Mouse (Mus musculus) cerebellum, postnatal 14 days (tissue): ENCODE data around the gene Zfp385a.

ENCODE experiments used
- DNase-seq, 2 experiments: peaks; one replicate each; pipeline ENCODE4 v3.0.0; 2021; ENCODE audit warnings: mixed read lengths in 2 of 2

Zfp385a gene

DNA sequence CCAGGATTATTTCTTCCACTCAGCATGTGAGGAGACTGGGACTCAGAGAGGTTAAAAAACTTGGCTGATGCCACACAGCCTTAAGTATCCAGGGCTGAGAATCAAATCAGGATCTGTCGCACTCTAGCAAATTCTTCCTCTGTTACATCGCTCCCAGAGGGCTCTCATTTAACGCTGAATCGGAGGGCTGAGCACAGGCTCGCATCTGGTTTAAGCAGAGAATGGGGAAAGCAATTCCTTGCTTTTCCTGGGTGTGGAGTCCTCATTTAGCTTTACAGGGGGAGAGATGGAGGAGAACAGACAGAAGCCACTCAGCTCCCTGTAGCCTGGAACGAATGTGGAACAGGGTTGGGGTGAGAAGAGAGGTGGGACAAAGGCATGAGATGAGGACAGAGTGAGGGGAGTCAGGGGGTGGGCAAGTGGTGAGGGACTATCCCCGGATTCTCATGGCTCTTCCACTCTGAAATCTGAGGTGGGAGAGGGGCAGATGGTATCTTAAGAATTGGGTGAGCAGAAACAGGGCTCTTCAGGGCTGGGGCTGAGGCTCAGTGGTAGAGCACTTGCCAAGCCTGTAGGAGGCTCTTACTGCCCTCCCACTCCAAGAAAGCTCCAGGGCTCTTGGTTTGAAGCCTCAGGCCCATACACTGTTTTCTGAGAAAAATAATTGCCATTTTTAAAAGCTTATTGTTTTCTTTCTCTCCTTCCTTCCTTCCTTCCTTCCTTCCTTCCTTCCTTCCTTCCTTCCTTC, 4.2 kb downstream of the Zfp385a start:
- DNase-seq: no peak

GRCm38 (mm10) chr15:103335040-103335439, 4.9 kb downstream of the Zfp385a start:
- no peak for DNase-seq

GRCm38 (mm10) chr15:103334194-103334593, 5.7 kb downstream of the Zfp385a start:
- no peak for DNase-seq

- no peak for DNase-seq
These were observed 6.2 kb downstream of the Zfp385a start for GRCm38 (mm10) chr15:103333738-103334137.

DNA sequence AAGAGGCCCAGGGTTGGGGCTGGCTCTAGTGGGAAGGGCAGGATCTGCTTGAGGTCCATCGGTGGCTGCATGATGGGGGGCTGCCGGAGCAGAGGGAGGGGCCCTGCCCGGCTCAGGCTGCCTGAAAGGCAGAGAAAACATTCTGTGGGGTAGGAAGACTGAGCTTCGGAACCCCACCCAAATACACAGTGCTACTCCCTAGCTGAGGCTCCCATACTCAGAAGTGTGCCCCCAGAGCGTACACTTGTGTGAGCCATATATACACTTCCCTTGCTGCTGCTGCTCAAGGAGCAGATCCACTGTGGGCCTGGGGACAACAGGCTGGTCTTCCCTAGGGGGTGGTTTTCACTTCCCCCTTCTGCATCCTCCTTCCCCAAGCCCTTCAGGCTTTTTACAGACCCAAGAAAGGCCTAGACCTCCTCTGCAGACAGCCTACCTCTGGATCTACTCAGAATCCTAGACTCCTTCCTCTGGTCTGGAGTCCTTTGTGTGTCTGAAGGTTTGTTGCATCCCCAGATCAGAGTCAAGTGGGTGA, 6.7 kb downstream of the Zfp385a start:
- DNase-seq: no peak

DNA sequence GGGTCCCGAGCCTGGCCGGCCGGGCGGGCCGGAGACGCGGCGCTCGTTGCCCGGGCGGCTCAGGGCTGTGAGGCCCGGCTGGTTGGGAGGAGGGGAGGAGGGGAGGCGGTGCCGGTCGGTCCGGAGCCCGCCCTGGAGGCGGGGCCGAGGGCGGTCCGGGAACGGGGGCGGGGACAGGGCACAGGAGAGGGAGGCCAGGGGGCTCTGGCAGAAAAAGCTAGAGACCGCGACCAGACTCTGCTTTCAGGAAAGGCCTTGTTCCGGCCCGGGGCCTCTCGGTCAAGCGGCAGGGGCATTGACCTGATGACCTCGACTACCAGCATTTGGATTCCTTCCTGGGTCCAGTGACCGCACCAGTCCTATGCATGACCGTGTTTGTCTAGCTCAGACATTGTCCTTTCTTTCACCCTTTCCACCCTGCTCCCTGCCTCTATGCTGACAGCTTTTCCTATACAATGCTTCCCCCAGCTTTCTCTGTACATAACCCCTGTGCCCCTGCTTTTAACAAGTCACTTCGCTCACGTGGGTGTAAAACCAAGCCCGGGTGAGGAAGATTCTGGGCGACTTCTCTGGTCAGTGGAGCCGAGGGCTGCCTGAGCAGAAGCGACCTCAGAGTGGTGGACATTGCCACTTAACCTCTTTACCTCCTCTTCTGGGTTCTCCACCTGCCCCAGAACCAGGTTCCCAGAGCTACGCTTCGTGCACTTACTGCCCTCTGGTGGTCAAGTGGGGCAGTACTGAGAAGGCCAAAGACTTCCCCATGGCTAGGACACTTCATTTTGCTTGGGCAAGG, 16.2 kb downstream of the Zfp385a start:
- DNase-seq: peak; percentile 93 to 95

- peak; percentile 81 to 85 for DNase-seq
These were observed 16.8 kb downstream of the Zfp385a start for GRCm38 (mm10) chr15:103323070-103323454.

DNA sequence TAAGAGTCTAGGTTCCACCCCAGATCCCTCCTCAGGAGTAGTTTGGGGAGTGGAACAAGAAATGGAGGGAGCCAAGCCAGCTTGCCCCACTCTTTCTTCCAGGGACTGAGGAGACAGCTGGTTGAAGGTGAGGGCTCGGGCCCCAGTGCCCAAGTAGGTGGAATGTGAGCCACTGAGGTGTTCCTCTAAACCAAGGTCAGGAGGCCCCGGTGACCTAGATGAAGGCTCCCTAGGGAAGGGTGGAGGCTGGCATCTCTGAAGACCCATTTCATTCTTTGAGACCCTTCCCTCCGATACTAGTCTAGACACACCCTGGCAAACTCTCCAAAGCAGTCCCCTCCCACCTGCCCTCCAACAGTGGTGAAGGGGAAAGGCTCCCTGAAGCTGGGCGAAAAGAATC, 17.5 kb downstream of the Zfp385a start:
- no peak for DNase-seq

GRCm38 (mm10) chr15:103321076-103321475, 18.8 kb downstream of the Zfp385a start:
- DNase-seq: peak; percentile 59 to 77

- DNase-seq: no peak
These were observed 21.6 kb downstream of the Zfp385a start for GRCm38 (mm10) chr15:103318201-103318816.

DNA sequence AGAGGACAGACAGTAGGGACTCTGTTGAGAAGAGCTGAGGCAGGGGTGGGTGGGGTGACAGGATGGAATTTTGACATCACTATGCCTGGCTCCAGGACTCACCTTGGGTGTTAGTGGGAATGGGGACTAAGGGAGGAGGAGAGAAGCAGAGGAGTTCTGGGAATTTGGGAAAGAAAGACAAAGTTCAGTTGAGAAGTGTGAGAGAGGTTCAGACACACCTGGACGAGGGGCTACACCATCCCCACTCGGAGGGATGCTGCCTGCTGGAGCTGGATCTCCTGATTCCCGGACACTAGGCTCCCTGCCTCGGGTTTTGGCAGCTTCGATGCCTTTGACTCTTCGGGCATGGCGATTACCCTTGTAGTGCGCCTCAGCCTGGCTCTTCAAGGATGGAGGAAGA, 22.2 kb downstream of the Zfp385a start:
- DNase-seq: no peak

DNA sequence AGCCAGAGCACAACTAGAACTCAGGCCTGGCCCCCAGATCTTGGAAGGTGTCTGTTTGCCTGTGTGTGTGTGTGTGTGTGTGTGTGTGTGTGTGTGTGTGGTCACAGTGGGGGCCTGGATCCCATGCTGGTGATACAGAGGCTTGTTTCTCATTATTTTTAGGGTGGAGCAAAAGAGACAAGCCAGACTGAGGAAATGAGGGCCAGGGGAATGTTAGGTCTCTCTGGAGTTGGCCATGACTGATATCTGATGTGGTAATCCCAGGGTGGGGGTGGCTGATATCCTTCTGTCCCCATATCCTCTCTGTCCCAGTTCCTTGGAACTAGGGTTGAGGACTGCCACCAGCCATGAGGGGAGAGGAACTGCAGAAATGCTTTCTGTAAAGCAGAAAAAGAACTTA, 22.8 kb downstream of the Zfp385a start:
- no peak for DNase-seq

DNA sequence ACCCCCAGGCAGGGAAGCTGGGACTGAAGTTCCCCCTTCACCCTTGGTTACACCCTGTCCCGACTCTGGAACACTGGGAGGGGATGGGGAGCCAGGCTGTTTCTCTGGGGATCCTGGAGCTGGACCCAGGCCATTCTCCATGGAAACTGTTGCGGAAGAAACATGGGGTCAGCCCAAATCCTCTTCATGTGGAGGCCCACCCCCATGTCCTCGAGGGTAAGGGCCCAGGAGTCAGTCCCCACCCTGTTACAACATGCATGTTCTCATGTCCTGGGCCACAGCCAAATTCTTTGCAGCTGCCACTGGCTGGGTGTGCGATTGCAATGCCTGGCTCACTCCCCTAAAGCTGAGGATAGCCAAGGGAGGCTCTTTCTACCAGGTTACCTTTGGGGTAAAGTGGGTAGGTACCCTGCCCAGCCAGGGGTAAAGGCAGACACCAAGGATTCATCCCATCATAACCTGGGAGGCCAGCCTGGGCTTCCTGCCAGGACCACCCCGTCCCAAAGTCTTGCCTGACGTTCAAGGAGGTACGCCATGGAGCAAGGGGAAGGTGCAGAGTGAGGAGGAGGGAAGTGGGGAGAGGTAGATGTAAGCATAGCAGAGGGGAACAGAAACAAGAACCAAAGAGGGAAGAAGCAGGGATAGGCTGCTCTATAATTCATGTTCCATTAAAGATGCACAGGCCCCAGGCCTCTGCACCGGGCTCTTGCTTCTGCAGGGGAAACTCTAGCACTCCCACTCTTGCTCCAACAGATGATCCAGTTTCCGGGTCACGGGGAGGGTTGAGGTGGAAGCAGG, 23.7 kb downstream of the Zfp385a start:
- DNase-seq: peak in 1 of 2 experiments; percentile 52

DNA sequence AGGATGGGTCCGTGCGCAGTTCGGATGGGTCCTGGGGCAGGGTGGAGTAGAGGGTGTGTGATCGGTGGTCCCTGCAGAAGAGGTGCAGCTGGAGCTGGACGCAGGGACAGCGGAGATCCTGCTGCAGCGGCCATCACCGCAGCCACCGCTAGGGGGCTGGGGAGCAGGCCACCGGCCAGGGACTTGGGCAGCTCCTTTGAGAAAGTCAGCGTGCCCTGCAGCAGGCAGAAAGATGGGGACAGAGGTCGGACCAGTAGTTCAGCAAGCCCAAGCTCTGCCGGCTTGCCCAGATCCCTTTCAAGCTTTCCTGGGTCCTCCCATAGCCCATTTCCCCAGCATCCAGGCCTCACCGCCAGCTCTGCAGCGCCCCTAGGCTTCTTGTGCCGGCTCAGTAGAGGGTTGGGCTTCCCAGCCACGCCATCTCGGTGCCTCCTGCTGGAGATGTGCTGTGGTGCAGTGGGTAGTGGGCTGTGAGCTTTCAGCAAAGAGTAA, 24.8 kb downstream of the Zfp385a start:
- peak; percentile 85 to 89 for DNase-seq

GRCm38 (mm10) chr15:103314181-103314580, 25.7 kb downstream of the Zfp385a start:
- no peak for DNase-seq

GRCm38 (mm10) chr15:103313495-103314095, 26.3 kb downstream of the Zfp385a start:
- DNase-seq: peak; percentile 75 to 77

GRCm38 (mm10) chr15:103310365-103310910, 29.5 kb downstream of the Zfp385a start, which contains the start of gene Gpr84:
Gpr84 (minus strand) TSS chr15:103310612.
- no peak for DNase-seq

- DNase-seq: peak in 1 of 2 experiments; percentile 15
These were observed 30.9 kb downstream of the Zfp385a start for GRCm38 (mm10) chr15:103308876-103309580.

DNA sequence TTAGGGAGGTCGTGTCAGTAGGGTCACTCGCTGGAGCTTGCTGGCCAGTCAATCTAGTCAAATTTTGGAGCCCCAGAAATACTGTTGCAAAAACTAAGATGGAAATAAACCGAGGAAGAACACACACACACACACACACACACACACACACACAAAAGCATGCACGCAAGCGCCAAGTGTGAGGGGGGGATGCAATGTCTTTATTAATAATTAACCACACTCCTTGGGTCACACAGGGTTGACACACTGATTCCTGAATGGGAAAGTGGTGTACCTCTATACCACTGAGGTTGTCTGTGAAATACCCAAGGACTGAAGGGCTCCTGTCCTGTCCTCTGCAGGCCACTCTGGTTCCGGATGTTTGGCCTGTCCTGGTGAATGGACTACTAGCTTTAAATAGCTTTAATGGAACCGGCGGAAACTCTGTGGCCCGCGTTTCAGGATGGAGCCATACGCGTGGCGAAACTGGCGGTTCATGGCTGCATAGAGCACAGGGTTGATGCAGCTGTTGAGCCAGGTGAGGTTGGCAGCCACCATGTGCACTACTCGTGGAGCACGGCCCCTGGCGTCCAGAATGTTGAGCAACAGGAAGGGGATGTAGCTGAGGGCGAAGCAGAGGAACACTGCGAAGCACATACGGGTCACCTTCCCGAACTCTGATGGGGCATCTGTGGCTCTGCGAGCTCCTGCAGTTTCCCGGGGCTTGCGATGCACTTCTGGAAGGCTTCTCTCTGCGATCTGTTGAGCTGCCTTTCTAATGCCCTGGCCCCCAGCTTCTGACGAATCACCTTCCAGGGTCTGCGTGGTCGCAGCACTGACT, 31.6 kb downstream of the Zfp385a start:
- DNase-seq: no peak

GRCm38 (mm10) chr15:103307125-103307524, 32.8 kb downstream of the Zfp385a start:
- DNase-seq: peak; percentile 95 to 97
